Mouse (Mus musculus): Measurements from ENCODE around the gene Mtln. TPM values are rescaled to one million over a fixed set of nuclear protein-coding genes. Genes with fewer than 3 reads are reported as not detected.

The Mtln gene
- total RNA-seq, 4 experiments from 2014 or later = 56.0 to 63.9 (median 62.7) TPM

DNA sequence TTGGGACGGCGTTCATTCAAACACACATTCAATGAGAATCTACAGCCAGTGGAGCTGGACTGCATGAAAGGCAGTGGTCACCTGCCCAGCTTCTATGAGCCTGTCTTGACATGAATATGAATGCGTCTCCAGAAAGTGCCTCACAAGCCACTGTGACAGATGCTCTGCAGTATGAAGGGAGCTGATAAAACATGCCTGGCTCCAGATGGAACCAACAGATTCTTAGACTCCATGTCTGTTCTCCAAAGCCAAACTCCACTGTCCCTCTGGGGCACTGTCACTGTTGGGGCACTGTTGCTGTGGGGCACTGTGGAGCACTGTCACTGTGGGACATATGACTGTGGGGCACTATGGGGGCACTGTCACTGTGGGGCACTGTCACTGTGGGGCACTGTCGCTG is 38.2 kb downstream of the Mtln start:
- no peak for DNase-seq (ENCODE audit: low spot score)

DNA sequence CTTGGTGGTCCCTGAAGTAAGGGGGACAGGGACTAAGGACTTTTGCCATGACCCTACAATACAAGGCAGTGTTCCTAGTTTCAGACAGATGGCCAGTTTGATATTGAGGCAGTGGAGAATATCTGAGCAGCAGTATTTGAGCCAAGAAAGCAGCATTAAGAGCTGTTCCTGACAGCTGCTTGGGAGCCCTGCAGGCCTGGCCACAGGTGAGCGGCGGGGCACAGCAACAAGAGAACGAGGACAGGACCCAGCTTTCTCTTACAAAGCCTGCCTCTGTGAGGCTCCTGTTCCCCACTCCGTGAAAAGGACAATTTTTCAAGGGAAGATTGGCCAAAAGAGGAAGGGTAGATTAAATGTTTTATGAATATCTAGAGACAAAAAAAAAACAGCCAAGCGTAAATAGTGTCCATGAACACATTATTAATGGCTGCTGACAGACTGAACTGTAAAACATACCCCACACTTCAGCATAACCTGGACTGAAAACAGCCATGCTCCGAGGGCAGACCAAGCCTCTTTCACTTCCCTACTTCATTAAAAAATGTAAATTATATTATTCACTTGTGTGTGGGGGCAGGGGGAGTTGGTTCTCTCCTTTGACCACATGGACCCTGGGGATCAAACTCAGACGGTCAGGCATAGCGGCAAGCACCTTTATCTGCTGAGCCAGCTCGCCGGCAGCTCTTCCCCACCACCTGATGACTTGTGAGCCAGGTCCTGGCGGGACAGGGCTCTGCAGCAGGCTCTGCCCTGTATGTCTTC is 40.3 kb downstream of the Mtln start:
- DNase-seq (ENCODE audit: low spot score) = no peak

DNA sequence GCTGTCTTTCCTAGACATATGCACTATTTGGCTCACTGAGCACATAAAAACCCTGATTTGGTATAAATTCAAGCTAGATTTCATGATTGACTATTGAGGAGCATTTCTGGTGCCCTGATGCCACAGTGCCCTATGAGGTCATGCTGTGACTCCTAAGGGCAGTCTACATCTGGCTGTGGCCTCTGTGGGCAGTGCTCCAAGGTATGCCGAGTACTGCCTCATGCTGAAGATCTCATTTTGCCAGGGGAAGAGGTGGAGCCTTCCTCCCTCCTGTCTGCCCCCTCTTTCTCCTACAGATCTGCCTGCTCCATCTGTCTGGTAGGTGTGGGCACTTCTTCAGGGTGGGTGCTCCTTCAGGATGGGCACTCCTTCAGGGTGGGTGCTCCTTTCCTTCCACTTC is 42.9 kb downstream of the Mtln start:
- no peak for DNase-seq (ENCODE audit: low spot score)

DNA sequence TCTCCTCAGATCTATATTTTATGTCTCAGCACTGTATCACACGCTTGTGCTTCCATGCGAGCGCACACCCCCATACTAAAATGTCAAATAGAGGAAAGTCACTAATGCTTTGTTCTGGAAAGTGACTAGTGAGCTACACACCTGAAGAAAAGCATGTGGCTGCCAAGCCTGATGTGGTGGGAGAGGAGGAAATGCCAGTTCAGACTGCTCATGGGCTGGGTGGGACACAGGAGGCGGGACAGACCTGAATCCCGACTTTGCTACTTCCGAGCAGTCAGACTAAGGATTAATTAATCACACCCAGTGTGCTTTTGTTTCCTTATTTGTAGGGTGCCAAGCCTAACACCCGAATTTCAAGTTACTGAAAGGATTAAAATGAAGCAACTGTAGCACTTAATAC is 44.0 kb downstream of the Mtln start:
- no peak for DNase-seq (ENCODE audit: low spot score)

DNA sequence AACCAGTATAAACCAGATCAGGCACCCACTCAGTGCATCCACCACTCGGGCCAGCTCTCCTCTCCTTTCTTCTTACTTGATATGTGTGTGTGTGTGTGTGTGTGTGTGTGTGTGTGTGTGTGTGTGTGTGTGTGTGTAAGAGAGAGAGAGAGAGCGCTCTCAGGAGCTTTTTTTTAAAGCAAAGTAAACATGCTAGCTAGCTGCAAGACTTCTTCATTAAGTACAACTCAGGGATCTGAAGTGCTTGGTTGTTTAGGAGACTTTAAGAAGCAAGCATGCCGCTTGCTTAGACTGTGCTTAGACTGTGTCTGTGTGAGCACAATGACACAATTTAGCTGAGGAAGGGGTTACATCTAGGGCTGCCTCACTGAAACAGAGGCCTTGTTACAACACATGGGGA is 49.7 kb downstream of the Mtln start:
- DNase-seq (ENCODE audit: low spot score) = no peak

Other genes with a start within 250 kb of the Mtln start
- gene Zfp661, start 205.4 kb downstream of the Mtln start, total RNA-seq (2022) = 1 to 10 TPM; 1.1 to 1.9 (median 1.6) TPM
- gene Mrps5, start 205.3 kb downstream of the Mtln start, total RNA-seq (2022) = 10 to 100 TPM; 82.2 to 90.5 (median 86.5) TPM
- 10 to 100 TPM; 12.9 to 25.1 (median 18.7) TPM for gene Mal, start 135.8 kb downstream of the Mtln start, total RNA-seq (2022)
- 1 to 10 TPM; 3.4 to 8.7 (median 6.4) TPM for gene Mall, start 62.6 kb downstream of the Mtln start, total RNA-seq (2022)
- 10 to 100 TPM in 1 of 4 experiments, 1 to 10 TPM in 3; 7.2 to 10.0 (median 8.9) TPM for gene Nphp1, start 3.6 kb downstream of the Mtln start, total RNA-seq (2022)
- under 1 TPM in 3 of 4 experiments, not detected in 1; 0.14 to 0.82 (median 0.46) TPM for gene Bub1, start 39.4 kb upstream of the Mtln start, total RNA-seq (2022)
- not detected for gene Acoxl, start 46.4 kb upstream of the Mtln start, total RNA-seq (2022)